Mouse (Mus musculus) liver, embryonic 14.5 days (tissue): ENCODE results near the gene Shbg.

ENCODE experiments used
- CTCF ChIP-seq: IDR thresholded peaks from 2 replicates; pipeline ENCODE4 v1.5.1; 2016; ENCODE audit warnings: antibody characterized with exemption, low read depth, control low read depth
- EP300 ChIP-seq: IDR thresholded peaks from 2 replicates; pipeline ENCODE4 v1.6.1; 2016; ENCODE audit warnings: antibody characterized with exemption, low read depth

DNA sequence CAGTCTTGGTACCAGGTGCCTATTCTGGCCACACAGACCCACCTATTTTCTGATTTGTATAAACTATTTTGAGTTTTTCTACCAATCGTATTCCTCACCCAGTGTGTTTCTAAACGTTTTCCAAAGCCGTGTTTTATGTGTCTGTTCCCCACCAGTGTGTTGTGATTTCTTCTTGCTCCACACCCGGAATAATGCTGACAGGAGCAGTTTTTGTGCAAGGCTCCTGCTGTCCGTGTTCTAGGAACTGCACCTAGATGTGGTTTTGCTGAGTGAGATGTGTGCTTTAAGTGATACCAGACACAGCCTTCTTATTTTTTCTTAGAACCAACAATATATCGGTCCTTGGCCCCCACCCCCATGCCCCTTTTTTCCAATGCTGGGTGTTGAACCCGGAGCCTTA is 33.7 kb downstream of the Shbg start:
- TF ChIP-seq CTCF (no peak), EP300 (no peak)
